Mouse (Mus musculus) macrophage (primary cell): ENCODE results near the gene Gprin2. TPM values are rescaled to one million over a fixed set of nuclear protein-coding genes. Genes with fewer than 3 reads are reported as not detected.

ENCODE experiments used
- H3K27ac ChIP-seq: fragments of 350-480 bp; formaldehyde crosslinking; 2 replicates; pipeline ENCODE4 v1.9.0; 2021
- H3K36me3 ChIP-seq: fragments of 350-480 bp; formaldehyde crosslinking; 2 replicates; pipeline ENCODE4 v1.9.0; 2021; ENCODE audit errors: inconsistent target
- H3K4me3 ChIP-seq: fragments of 350-480 bp; formaldehyde crosslinking; 2 replicates; pipeline ENCODE4 v1.9.0; 2021; ENCODE audit errors: inconsistent target
- H3K79me2 ChIP-seq: fragments of 350-480 bp; formaldehyde crosslinking; 2 replicates; pipeline ENCODE4 v1.9.0; 2021; ENCODE audit errors: inconsistent target
- WGBS: methylation state at CpG from one replicate; pipeline ENCODE4 v1.1.7; 2026; ENCODE audit warnings: inconsistent platforms; ENCODE audit not compliant: missing documents; 5-methylcytosine and 5-hydroxymethylcytosine counted together
- polyA plus RNA-seq: library from polyadenylated mRNA; stranded (reverse); fragments of 250-400 nt; gene quantifications from 3 replicates; pipeline ENCODE4 v1.2.4, GENCODE M21; 2018; ENCODE audit warnings: inconsistent platforms

Gene Gprin2
- polyA plus RNA-seq, 1 experiment from 2014 or later: not detected

GRCm38 (mm10) chr14:34220426-34220825 lies 19.0 kb upstream of the Gprin2 start:
- no peaks in the 10 kb centered on the region for H3K36me3 ChIP-seq
- 85% methylated on average over 5 of the region's 5 CpGs for WGBS
- no peaks in the 10 kb centered on the region for H3K79me2 ChIP-seq
- no peak overlapping the region for H3K27ac ChIP-seq
- no peak overlapping the region for H3K4me3 ChIP-seq

DNA sequence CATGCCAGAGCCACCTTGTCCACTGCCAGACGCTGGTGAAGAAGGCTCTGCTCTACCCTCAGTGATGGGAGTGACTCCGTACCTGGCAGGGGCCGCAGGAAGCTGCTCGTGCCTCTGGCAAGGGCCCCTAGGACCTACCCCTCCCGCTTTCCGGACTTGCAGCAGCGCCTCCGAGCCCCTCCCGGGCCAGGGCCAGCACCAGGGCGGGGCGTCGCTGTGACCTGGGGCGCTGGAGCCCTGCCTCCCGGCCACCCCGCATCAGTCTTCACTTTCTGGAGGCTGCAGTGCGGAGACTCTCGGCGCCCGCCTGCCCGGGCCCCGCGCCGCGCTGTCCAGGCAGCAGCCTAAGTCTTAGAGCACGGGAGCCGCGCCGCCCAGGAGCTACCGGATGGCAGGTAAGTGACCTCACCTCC lies 18.3 kb upstream of the Gprin2 start:
- Histone ChIP-seq H3K79me2 (no peaks in the 10 kb centered on the region), H3K4me3 (no peak overlapping the region), H3K36me3 (no peaks in the 10 kb centered on the region), H3K27ac (no peak overlapping the region)
- 5% methylated on average over 24 of the region's 29 CpGs for WGBS

GRCm38 (mm10) chr14:34219295-34219694 lies 17.8 kb upstream of the Gprin2 start, which contains the start of gene Syt15:
Gene Syt15 (plus strand): TSS chr14:34219595.
- Histone ChIP-seq H3K4me3 (no peak within 1 kb of the TSS), H3K27ac (no peak within 1 kb of the TSS), H3K36me3 (no peaks in the 10 kb centered on the region), H3K79me2 (no peaks in the 10 kb centered on the region)
- WGBS: 71% methylated on average over 6 of the region's 6 CpGs

GRCm38 (mm10) chr14:34215451-34216127 lies 14.1 kb upstream of the Gprin2 start:
- Histone ChIP-seq H3K79me2 (no peaks in the 10 kb centered on the region), H3K36me3 (no peaks in the 10 kb centered on the region), H3K4me3 (no peak overlapping the region), H3K27ac (no peak overlapping the region)
- 85% methylated on average over 6 of the region's 6 CpGs for WGBS

DNA sequence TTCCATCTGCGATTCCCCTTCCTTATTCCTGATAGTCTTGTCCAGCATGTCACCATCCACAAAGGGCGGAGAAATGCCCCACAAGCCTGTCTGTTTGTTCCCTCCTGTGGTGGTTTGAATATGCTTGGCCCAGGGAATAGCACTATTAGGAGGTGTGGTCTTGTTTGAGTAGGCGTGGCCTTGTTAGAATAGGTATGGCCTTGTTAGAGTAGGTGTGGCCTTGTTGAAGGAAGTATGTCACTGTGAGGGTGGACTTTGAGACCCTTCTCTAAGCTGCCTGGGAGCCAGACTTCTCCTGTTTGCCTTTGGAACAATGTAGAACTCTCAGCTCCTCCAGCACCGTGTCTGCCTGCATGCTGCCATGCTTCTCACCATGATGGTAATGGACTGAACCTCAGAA lies 8.5 kb upstream of the Gprin2 start:
- Histone ChIP-seq H3K79me2 (no peaks in the 10 kb centered on the region), H3K36me3 (no peaks in the 10 kb centered on the region), H3K27ac (no peak overlapping the region), H3K4me3 (no peak overlapping the region)
- 93% methylated on average over 4 of the region's 4 CpGs for WGBS

DNA sequence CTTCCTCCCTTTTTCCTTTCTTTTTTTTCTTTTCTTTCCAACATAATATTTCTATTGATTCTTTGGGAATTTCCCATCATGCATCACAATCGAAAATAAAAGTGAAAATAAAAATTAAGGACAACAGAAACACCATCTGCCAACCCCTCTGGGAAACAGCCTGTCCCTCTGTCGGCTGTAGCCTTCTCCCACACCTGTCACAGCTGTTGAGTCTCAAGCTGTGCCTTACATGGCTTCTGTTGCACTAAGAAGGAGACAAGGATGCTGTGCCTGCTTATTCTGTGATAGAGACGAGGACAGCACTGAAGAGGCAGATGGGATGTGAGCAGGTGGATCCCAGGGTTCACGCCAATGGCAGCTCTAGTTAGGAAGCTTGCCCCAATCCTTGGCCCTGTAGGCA lies 7.6 kb upstream of the Gprin2 start:
- Histone ChIP-seq H3K27ac (no peak overlapping the region), H3K4me3 (no peak overlapping the region), H3K36me3 (no peaks in the 10 kb centered on the region), H3K79me2 (no peaks in the 10 kb centered on the region)
- WGBS: 70% methylated on average over 4 of the region's 4 CpGs

GRCm38 (mm10) chr14:34208651-34209050 lies 7.2 kb upstream of the Gprin2 start:
- WGBS: 51% methylated on average over 2 of the region's 2 CpGs
- H3K79me2 ChIP-seq: no peaks in the 10 kb centered on the region
- no peak overlapping the region for H3K4me3 ChIP-seq
- no peaks in the 10 kb centered on the region for H3K36me3 ChIP-seq
- no peak overlapping the region for H3K27ac ChIP-seq

DNA sequence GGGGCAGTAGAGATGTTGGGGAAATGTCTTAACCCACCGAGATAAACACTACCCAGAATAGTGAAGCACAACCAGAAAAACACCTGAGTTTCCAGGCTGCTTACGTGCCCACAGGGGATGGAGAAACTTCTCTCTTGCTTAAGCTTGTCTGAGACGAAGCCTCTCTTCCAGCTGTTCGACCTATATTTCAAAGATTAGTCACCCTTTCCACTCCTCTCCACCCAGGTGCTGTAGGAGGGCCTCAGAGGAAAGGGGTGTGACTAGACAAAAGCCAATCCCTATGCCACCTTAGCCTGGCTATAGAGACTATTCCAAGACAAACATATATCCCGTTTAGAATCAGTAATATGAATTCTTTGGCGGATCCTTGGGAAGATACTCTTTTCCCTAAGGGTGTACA lies 6.5 kb upstream of the Gprin2 start:
- no peaks in the 10 kb centered on the region for H3K79me2 ChIP-seq
- no peak overlapping the region for H3K4me3 ChIP-seq
- H3K27ac ChIP-seq: no peak overlapping the region
- 73% methylated on average over 6 of the region's 6 CpGs for WGBS
- H3K36me3 ChIP-seq: no peaks in the 10 kb centered on the region

DNA sequence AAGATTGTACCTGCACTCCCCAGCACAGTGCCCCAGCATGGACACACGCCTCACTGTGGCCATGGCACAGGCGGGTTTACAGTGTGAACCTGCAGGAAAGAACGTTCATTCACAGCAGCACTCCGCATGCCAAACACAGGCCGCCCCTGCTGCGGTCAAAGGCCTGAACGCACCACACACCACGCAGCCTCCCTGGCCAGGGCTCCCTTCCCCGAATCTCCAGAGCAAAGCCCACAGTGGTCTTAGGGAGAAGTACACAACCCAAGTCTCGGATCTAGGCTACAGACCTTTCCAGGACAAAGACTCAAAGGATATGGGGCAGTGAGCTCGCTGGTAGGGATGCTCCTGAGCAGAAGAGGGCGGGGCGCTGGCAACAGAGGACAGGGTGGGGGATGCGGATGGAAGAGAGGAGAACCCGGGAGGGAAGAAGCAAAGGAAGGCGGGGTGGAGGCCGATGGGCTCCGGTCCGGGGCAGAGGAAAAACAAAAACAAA lies 669 bp downstream of the Gprin2 start:
- Histone ChIP-seq H3K36me3 (no peaks in the 10 kb centered on the region), H3K4me3 (no peak overlapping the region), H3K27ac (no peak overlapping the region), H3K79me2 (no peaks in the 10 kb centered on the region)
- 14% methylated on average over 19 of the region's 19 CpGs for WGBS

DNA sequence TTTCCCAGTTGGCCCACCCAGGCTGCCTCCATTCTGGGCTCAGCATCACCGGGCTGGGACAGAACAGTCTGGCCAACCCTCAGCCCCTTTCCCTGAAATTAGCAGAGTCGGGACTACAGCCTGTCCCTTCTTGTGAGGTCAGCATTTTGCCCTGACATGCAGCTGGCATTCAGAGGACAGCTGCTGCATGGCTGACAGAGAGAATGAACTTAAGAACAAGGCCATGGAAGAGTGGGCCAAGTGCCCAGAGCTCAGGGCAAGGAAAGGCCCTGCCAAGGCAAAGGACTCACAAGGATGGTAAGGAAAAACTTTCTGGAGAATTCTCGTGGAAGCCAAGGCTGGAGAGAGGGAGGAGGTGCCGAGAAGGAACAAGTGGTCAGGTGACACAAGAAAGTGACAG lies 4.7 kb downstream of the Gprin2 start:
- Histone ChIP-seq H3K79me2 (no peaks in the 10 kb centered on the region), H3K4me3 (no peak overlapping the region), H3K27ac (no peak overlapping the region), H3K36me3 (no peaks in the 10 kb centered on the region)
- WGBS: 85% methylated on average over 4 of the region's 4 CpGs

DNA sequence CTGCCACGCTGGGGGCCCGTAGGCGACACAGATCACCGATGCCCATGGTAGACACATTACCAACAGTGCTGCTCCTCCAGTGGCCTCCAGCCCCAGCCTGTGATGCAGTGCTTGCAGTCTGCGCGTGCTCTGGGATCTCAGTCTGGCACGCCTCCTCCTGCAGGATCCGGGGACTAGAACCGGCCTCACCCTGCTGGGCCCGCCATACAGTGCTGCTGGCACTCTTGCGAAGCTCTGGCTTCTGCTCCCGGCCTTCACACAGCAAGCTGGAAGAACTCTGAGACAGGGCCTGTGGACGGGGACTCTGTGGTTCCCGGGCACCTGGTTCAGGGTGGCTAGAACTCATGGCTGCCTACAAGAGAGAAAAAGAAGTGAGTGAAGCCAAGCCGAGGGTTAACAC lies 6.0 kb downstream of the Gprin2 start:
- H3K36me3 ChIP-seq: no peaks in the 10 kb centered on the region
- H3K27ac ChIP-seq: no peak overlapping the region
- no peak overlapping the region for H3K4me3 ChIP-seq
- WGBS: 95% methylated on average over 15 of the region's 15 CpGs
- no peaks in the 10 kb centered on the region for H3K79me2 ChIP-seq

GRCm38 (mm10) chr14:34193879-34194278 lies 7.6 kb downstream of the Gprin2 start:
- H3K36me3 ChIP-seq: no peaks in the 10 kb centered on the region
- 78% methylated on average over 4 of the region's 4 CpGs for WGBS
- no peaks in the 10 kb centered on the region for H3K79me2 ChIP-seq
- no peak overlapping the region for H3K27ac ChIP-seq
- H3K4me3 ChIP-seq: no peak overlapping the region

- 73% methylated on average over 7 of the region's 7 CpGs for WGBS
- H3K4me3 ChIP-seq: no peak overlapping the region
- H3K27ac ChIP-seq: no peak overlapping the region
- H3K36me3 ChIP-seq: no peaks in the 10 kb centered on the region
- H3K79me2 ChIP-seq: no peaks in the 10 kb centered on the region
Measured at GRCm38 (mm10) chr14:34190361-34190760, 11.1 kb downstream of the Gprin2 start.

DNA sequence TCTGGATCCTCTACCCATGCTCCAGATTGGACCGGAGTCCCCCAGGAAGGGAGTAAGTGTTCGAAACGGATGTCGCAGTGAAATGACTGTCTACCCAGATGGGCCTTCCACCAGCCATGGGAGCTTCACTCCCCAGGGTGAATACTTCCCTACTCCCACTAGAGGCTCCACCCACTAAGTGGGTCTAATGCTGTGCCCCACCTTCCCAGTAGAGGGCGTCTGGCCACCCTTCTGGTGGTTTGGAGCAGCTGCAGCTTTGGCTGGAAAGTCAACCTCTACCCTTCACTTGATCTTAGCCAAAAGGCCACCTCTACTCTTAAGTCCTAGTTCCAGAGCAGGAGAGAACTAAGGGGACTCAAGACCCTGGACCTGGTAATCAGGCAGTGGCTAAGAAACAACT lies 12.8 kb downstream of the Gprin2 start:
- Histone ChIP-seq H3K4me3 (no peak overlapping the region), H3K79me2 (no peaks in the 10 kb centered on the region), H3K36me3 (no peaks in the 10 kb centered on the region), H3K27ac (no peak overlapping the region)
- 72% methylated on average over 5 of the region's 5 CpGs for WGBS

DNA sequence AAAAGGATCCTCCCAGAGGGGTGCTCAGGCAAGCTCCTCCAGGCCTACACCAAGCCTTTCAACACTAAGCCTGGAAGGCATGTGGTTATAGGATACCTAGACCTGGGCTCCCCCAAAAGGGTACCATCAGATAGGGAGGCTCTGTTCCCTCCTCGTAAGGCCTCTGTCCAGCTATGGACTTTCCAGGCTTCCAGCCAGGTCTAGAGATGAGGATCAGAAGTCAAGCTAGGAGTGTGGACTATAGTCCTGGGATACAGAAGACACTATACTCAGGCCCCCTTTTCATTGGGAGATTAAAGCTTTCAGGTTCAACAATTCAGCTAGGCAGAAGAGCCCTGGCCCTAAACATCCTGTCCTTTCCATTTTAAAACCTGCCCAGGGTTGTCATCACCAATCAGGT lies 18.4 kb downstream of the Gprin2 start:
- 76% methylated on average over 1 of the region's 1 CpGs for WGBS
- H3K79me2 ChIP-seq: no peaks in the 10 kb centered on the region

GRCm38 (mm10) chr14:34179351-34179750 lies 22.1 kb downstream of the Gprin2 start:
- Histone ChIP-seq H3K36me3 (no peaks in the 10 kb centered on the region), H3K79me2 (no peaks in the 10 kb centered on the region)
- 91% methylated on average over 3 of the region's 3 CpGs for WGBS

More for the DNA sequence above, 18.4 kb downstream of the Gprin2 start:
- no peak overlapping the region for H3K27ac ChIP-seq
- H3K36me3 ChIP-seq: no peaks in the 10 kb centered on the region
- H3K4me3 ChIP-seq: no peak overlapping the region

More at GRCm38 (mm10) chr14:34179351-34179750, 22.1 kb downstream of the Gprin2 start:
- Histone ChIP-seq H3K4me3 (no peak overlapping the region), H3K27ac (no peak overlapping the region)
